Mouse (Mus musculus): ENCODE measurements around the gene Suco.

- TF ChIP-seq CTCF (IDR thresholded peaks at IDR 0.05; ENCODE audit: low read depth), result no peak
- no peak for TF ChIP-seq EP300 (IDR thresholded peaks at IDR 0.05; ENCODE audit: low read depth)
Measured at GRCm38 (mm10) chr1:161907795-161908457, 31.4 kb upstream of the Suco start.
